Mouse (Mus musculus): ENCODE measurements around the gene Csk.

Gene Csk

DNA sequence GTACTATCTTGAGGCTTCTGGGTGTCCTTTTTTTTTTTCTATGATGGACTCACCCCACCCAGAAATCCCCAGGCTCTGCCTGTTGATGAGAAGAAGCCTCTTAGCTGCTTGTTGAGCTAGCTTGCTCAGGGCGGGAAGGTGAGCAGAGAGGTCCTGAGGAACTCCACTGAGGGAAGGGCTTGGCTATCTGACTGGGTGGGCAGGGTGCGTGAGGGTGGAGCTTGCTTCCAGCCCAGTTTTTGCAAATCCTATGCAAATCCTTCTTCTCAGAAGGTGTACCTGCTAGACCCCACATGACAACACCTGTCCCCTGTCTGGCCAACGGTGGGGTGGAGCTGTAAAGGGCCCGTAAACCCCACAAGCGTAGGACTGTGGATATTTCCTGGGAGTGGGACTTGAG lies at the start of gene Csk:
Gene Csk (minus strand): TSS at position 349 of the 400 bp plus-strand sequence.
- DNase-seq: no peak

DNA sequence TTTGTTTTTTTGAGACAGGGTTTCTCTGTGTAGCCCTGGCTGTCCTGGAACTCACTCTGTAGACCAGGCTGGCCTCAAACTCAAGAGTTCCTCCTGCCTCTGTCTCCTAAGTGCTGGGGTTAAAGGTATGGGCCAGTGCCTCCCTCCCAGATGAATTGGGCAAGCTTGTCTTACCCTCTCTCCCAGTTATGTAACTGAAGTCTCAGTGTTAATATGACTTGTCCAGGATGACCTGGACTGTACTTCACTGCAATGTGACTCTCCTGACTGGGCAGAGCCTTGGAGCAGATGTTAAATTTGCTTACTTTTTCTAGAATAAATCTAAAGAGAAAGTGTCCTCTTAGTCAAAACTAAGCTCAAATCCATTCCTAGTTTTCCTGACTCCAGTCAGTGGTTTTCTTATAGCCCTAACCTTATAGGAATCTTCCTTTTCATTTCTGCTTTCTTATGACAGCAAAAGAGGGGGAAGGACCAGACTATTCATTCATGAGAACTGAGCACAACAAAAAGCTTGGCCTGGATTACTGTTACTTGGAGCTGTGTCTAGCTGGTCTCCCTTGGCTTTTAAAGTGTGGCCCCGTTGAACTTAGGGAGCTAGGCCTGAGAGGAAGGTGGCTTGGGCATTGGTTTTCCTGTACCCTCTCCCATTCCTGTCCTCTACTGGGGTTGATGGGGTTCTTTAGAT lies 45.2 kb upstream of the Csk start:
- no peak for DNase-seq

DNA sequence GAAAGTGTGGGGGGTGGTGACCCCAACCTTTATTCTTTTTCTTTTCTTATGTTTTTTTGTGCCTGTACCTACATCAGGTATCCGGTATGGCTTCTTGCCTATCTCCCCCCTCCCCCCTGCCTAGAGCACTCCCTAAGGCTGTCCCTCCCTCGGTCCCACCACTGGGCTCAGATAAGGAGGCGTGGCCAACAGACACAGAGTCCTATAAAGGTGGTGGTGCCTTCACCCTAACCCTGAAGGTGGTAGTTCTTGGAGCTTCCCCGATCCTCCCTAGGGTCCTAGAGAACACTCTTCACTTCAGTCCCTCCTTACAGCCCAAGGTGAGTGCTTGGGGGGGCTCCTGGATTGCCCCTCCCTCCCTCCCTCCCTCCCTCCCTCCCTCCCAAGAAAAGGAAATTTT lies 43.9 kb upstream of the Csk start:
- no peak for DNase-seq

DNA sequence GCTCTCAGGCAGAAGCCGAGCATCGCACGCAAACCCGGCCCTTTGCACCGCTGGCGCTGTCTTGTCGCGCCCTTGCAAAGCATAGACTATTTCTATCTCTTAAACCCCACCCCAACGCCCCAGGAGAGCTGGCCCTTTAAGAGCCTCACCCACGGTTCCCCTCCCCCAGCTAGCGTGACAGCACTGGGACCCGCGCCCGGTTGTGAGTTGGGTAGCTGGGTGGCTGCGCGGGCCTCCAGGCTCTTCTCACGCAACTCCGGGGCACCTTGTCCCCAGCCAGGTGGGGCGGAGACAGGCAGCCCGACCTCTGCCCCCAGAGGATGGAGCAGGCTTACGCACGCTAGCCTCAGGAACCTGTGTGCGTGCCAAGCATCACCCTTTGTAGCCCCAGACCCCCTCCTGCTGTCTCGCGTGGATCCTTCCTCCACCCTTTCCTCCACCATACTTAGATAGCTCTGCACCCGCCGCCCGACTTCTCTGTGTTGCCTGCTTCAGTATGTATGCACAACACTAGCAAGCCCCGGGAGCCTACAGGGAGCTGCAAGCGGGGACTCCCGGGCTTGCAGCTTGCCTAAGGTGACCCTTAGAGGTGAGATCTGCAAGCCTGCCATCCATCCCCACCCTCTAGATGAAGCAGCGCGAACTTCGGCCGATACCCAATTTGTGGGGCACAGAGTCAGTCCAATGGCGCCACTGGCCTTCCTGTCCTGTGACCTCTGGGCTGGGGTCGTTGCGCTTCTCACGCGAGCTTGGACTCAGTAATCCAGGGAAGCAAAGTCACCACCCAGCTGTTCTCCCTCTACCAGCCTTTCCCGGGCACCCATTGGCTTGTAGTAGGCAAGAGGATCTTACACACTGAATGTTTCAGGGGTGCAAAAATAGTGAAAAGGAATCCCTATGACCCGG lies 43.2 kb upstream of the Csk start:
- peak; percentile 82 for DNase-seq

DNA sequence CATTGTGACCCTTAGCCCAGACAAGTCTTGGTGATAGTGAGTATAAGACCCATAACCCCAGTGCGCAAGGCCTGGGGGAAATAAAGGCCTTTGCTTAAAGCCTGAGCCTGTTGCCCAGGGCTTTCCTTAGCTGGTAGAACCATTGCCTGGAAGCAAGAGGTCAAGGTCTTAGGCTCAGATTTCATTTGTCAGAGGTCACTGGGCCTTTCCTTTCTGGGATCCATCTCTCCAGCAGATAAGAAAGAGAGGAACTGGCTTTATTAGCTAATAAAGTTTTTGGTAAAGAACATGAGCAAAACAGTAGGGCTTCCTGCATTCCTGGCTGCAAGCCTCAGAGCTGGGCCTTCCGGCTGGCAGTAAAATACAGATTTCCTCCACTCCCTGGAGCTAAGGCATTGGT lies 40.7 kb upstream of the Csk start:
- DNase-seq: no peak

DNA sequence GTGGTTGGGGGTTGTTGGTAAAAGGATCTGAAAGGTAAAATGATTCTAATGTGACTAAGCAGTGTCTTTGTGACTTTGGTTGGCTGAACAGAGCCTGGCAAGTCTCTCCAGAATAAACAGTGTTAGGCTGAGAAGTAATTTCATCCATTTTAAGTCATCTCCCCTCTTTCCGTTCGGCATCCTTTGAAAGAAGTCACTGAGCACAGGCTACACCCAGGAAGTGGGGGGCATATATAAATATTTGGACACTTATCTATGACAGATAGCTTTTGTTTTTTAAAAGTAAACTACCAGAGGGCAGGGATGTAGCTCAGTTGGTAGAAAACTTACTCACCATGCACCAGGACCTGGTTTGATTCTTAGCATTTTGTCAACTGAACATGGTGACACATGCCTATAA lies 35.2 kb upstream of the Csk start:
- no peak for DNase-seq

DNA sequence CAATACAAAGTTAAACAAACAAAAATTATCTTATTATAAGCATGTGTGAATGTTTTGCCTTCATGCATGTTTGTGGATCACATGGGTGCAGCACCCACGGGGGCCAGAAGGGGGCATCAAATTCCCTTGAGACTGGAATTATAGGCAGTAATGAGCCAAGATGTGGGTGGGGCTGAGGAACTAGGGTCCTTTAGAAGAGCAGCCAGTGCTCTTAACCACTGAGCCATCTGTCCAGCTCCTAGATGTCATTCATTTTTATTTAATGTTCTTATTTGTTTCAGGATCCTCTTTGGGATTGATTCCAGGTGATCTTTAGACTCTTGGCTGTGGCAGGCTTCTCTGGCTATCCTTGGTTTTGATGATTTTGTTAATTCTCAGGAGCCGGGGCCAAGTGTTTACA lies 34.7 kb upstream of the Csk start:
- DNase-seq: no peak

DNA sequence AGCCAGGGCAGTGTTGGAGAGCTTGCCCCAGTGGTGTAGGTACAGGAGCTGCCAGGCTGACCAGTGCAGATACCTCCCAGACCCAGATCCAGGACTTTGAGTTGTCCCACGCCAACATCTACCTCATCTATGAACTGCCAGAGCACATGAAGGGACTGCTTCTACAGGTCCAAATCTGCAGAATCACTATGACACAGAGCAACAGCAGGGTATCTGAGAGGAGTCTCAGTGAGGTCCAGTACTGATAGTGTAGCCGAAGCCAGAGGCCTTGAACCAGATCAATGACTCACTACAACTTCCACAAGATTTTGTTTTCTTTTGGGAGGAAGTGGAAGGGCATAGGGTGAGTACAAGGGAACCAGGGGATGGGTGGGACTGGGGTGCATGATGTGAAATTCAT lies 34.3 kb upstream of the Csk start, which contains the start of gene Cyp1a1:
Gene Cyp1a1 (plus strand): TSS at position 178 of the 400 bp plus-strand sequence.
- no peak for DNase-seq

DNA sequence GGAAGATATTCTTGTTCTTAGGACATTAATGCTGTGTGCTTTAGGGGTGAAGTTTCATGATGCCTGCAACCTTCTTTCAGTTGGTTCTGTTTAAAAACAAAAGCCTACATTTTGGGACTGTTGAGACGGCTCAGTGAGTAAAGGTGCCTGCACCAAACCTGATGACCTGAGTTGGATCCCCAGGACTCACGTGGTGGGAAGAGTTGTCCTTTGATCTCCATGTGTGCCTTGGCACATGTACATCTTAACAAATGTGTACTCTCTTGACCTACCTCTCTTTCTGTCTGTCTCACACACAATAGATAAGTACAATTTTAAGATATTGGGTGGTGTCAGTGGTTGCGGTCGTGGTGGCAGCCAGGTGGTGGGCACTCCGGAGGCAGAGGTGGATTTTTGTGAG lies 32.6 kb upstream of the Csk start:
- DNase-seq: no peak

DNA sequence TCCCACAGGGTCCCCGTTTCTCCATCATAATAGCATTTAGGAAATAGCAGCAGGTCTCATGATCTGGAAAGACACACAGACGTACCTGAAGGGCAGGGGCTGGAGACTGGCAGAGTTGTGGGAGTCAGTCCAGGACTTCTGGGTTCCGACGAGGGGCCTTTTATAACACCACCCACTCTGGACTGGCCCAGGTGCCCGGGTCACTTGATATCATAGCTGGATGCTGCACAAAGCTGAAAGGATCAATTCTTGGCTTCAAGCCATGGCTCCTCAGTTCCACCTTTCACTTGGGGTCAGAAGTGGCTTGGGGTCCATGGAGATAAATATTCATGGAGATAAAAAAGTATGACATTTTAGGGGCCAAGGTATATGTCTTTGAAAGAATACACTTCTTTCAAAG lies 30.1 kb upstream of the Csk start, which contains the start of gene Cyp1a2:
Gene Cyp1a2 (minus strand): TSS at position 184 of the 400 bp plus-strand sequence.
- no peak for DNase-seq

DNA sequence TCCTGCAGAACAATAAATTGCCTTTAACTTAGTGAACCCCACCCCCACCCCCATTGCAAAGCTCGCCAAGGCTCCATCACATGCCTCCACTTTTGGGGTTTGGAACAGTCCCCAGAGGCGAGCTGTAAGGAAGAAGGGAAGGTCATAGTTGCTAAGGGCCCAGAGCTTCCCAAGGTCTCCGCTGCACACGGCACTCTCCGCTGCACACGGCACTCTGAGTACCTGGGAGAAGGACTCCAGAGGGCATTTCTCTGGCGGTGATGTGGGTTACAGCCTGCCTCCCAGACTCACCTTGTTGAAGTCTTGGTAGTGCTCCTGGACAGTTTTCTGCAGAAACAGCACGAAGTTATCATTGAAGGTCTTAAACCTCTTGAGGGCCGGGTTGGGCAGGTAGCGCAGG lies 28.0 kb upstream of the Csk start:
- no peak for DNase-seq

DNA sequence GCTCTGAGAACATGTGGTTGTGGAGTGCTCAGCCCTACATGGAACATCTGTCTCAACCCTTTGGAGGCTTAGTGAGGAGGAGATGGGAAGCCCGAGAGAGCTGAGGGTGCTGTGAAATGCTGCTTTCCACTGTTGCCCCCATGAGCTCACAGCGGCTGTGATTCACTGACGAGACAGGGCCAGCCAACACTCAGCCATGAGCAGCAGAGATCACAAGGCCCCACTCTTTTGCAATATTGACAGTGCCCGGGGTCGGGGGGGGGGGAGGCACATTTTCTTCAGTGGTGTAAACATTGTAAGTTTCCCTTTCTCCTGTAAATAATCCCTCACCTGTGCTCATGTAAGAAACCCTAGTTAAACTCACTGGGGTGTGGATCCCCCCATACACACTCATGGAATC lies 18.1 kb upstream of the Csk start:
- DNase-seq: no peak

DNA sequence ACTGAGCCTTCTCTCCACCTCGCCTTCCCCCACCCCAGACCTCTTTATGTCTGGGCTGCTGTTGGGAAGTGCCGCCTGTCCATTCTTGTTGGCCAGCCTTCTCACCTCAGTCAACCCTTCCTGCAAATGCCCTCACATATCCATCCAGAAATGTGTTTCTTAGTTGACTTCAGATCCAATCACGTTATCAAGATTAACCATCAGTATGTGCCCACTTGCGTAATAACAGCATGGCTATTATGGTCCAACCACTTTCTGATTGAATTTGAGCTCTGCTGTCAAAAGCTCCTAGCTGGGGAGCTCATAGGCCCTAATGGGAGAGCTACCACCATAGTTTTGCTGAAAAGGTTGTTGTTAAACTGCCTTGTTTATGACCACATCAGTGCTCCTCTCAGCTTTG lies 17.6 kb upstream of the Csk start:
- DNase-seq: no peak

DNA sequence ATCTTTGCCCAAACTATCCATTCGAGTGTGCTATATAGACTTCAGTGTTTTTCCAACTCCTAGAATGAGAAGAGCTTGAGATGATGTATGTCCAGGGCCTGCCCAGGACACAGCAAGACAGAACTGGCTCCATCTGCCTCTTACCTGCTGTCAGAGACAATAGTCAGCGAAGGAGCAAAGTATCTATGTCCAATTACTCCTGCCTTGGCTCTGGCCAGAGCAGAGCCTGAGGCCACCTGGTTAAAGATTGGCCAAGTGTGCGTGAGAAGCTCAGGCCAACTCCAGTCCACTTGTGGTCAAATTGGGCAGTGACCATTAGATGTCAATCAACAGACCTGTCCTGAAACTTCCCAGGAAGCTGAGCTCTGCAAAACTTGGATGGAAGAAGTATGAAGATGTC lies 16.1 kb upstream of the Csk start:
- no peak for DNase-seq

DNA sequence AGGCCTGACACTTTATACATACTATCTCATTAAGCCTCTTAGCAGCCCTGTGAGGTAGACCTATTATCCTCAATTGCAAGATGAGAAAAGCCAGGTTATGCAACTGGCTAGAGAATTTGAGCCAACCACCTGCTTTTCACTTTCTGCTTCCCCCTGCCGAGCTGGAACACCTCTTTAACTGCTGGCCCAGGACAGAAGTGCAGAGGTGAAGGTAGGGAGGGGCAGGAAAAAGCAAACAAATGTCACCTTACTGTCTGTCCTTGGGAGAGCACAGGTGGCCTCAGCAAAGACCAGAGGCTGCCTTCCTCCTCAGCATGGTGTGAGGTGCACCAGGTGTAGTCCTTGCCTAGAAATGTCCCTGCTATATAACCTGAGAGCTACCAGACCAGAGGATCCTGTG lies 14.8 kb upstream of the Csk start:
- DNase-seq: no peak

DNA sequence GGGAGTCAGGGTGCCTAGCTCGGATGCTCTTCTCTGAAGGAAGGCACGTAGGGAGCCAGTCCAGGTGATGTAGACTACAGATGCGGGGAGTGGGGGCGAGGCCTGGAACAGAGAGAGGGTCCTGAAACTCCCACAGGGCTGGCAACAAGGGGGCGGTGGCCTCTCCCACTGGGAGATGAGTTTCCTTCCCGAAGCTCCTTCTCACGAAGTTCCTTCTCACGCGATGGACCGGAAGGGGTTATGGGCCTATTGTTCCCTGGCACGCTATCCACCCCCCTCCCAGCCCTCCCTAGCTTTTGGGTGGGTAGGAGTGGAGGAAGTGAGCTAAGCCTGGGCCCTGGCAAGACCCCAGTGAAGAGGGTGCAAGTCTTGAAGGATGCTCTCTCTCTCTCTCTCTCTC lies 14.4 kb upstream of the Csk start:
- DNase-seq: no peak

DNA sequence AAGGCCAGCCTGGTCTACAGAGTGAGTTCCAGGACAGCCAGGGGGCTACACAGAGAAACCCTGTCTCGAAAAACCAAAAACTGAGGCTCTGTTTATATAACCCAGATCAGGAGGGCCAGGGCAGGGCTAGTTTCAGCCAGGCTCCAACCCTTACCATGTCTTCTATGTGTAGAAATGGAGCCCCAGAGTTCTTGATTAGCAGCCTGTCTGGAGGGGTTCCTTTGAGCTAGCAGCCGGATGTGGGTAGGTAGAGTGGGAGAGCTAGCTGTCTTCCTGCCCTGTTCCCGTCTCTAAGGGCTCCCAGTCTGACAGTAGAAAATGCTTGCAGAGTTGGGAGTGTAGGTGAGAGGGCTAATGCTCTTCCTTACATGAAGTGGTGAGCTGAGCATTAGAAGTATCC lies 13.7 kb upstream of the Csk start:
- DNase-seq: no peak

DNA sequence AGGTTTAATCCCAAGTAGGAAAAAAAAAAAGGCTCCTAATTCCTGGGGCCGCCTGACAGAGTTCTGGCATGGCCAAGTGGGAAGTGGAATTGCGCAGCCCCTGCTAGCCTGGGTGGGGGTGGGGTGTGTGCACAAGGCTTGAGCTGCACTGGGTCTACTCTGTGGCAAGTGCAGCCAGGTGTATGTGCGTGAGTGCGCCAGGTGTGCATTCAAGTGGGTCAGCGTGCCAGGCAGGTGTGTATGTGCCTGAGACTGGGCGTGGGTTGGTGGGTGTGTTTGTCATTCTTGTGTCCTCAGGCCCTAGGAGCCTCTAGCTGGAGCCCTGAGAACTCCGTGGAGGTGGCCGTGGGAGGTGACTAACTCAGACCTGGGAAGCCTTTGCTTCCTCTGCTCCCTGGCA lies 13.1 kb upstream of the Csk start:
- DNase-seq: no peak

DNA sequence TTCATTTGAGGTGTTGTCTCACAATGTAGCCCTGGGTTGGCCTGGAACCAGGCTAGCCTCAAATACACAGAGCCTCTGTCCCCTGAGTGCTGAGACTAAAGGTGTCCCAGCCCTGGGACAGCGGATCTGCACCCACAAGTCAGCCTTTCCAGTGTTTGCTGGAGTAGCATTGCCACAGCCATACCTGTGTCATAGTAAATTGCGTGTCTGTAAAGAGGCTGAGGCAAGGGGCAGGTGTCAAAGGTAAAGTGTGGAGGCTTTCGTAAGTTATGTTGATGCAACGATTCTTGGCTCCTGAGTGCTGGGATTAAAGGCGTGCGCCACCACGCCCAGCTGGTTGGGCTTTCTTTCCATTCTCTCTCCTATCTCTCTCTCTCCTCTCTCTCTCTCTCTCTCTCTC lies 11.2 kb upstream of the Csk start:
- DNase-seq: no peak

DNA sequence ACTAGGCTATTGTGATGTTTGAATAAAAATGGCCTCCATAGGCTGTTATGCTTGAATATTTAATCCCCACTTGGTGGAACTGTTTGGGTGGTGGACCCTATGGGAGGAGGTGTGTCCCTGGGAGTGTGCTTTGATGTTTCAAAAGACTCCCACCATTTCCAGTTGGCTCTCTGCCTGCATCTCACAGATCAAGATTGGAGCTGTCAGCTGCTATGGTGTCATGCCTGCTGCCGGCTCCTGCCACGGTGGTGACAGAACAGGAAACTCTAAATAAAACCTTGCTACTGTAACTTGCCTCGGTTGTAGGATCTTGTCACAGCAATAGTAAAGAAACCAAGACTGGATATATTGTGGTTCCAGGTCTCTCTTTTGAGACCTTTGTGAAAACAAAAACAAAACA lies 8.1 kb upstream of the Csk start:
- DNase-seq: no peak

DNA sequence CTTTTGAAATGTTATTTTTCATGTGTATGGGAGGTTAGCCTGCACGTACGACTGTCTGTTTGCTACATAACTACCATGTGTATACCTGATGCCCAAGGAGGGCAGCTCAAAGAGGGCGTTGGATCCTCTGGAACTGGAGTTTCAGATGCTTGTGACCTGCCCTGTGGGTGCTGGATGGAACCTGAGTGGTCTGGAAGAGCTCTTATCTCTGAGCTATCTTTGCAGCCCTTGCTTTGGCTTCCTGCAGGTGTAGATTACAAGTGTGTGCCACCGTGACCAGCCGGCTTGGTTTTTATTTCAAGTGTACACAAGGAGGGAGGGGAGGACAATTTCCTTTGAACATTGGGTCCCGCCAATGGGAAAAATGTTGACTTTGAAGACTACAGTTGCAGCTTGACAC lies 7.1 kb upstream of the Csk start:
- DNase-seq: no peak

DNA sequence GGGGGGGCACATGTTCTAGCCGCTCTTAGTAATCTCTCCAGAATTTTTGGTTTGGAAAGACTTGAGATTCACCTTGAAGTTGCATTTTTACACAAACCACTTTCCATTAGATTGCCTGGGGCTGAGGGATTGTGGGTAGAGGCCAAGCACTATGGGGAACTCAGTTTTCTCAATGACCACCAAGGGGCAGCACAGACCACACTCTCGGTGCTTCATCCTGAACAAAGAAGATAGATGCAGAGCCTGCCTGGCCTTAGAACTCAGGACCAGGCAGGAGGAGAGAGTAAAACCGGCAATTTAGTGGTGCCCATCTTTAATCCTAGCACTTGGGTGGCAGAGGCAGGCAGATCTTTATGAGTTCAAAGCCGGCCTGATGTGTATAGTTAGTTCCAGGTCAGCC lies 6.3 kb upstream of the Csk start:
- DNase-seq: peak; percentile 73

DNA sequence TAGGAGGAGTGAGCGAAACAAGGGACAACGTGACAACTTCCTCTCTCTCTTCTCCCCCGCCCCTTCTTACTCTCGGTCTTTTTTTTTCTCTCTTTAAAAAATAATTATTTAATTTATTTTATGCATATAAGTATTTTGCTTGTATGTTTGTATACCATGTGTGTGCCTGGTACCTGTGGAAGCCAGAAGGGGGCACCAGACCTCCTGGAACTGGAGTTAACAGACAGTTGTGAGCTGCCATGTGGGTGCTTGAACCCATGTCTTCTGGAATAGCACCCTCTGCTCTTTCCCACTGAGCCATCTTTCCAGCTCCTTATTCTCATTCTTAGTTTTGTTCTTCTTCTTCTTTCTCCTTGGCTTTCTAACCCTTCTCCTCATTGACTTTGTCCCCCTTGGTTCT lies 5.5 kb upstream of the Csk start:
- no peak for DNase-seq

DNA sequence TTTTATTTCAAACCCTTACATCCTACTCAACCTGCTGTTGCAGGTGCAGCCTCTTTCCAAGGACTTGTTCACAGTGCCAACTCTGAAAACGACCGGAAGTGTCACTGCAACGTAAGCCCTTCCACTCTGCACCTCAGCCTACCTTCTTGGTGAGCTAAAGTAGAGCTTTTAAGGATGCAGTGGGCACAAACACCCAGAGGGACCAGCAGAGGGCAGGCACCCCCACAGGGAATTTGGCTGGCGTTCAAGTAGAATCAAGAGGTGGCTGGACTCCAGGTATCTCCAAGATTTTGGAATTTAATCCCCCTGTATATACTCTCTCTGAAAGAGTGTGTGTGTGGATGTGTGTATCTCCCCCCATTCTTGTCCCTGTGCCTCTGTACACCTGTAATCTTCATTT lies 4.4 kb upstream of the Csk start:
- no peak for DNase-seq

Data from right cerebral cortex, postnatal 14 days (tissue).